Mouse (Mus musculus) heart, embryonic 10.5 days (tissue): ENCODE measurements around the gene Sema3c. TPM values are rescaled to one million over a fixed set of nuclear protein-coding genes. Genes with fewer than 3 reads are reported as not detected.

Experiments used
- DNase-seq: peaks from one replicate; pipeline ENCODE4 v3.0.0-alpha.2; 2017; ENCODE audit warnings: low spot score
- H3K27ac ChIP-seq: fragments of 300-500 bp; sonication (generic); 2 replicates; pipeline ENCODE4 v1.5.1; 2016; ENCODE audit warnings: mild to moderate bottlenecking
- H3K27me3 ChIP-seq: fragments of 300-500 bp; sonication (generic); 2 replicates; pipeline ENCODE4 v1.6.1; 2016; ENCODE audit warnings: mild to moderate bottlenecking; ENCODE audit not compliant: poor library complexity, insufficient read depth, severe bottlenecking
- H3K36me3 ChIP-seq: fragments of 300-500 bp; sonication (generic); 2 replicates; pipeline ENCODE4 v1.6.1; 2016; ENCODE audit warnings: mild to moderate bottlenecking, moderate library complexity
- H3K4me1 ChIP-seq: fragments of 300-500 bp; sonication (generic); 2 replicates; pipeline ENCODE4 v1.6.1; 2016; ENCODE audit warnings: mild to moderate bottlenecking
- H3K4me3 ChIP-seq: fragments of 300-500 bp; sonication (generic); 2 replicates; pipeline ENCODE4 v1.5.1; 2016; ENCODE audit warnings: mild to moderate bottlenecking, moderate library complexity
- H3K9me3 ChIP-seq: fragments of 300-500 bp; sonication (generic); 2 replicates; pipeline ENCODE4 v1.6.1; 2016; ENCODE audit warnings: mild to moderate bottlenecking, moderate library complexity
- WGBS: fragments of 180-500 bp; shearing (Covaris S2); methylation state at CpG from one replicate; pipeline ENCODE4 v1.1.7; 2016; 5-methylcytosine and 5-hydroxymethylcytosine counted together
- polyA plus RNA-seq: library from polyadenylated mRNA; unstranded; fragments of >200 nt; fragmentation: Nextera tagmentation; extraction: Ambion mirVana; gene quantifications from 2 replicates; pipeline ENCODE4 v1.2.1, GENCODE M21; 2016

Gene Sema3c
- polyA plus RNA-seq, 1 experiment from 2014 or later = 25.5 TPM

- DNase-seq = peak; percentile 76
- Histone ChIP-seq H3K27me3 (no peaks in the 10 kb centered on the region), H3K27ac (no peak overlapping the region; the same call in 1 of the 2 replicates), H3K4me3 (no peak overlapping the region), H3K9me3 (no peaks in the 10 kb centered on the region), H3K4me1 (peaks cover 11% of the 10 kb centered on the region; the same call in 1 of the 2 replicates), H3K36me3 (no peaks in the 10 kb centered on the region)
- 46% methylated on average over 2 of the region's 2 CpGs for WGBS
These were observed 10.3 kb downstream of the Sema3c start for GRCm38 (mm10) chr5:17584299-17584945.

- no peak for DNase-seq
- Histone ChIP-seq H3K4me3 (no peak overlapping the region), H3K36me3 (no peaks in the 10 kb centered on the region), H3K27me3 (no peaks in the 10 kb centered on the region), H3K27ac (no peak overlapping the region), H3K9me3 (no peaks in the 10 kb centered on the region), H3K4me1 (peaks cover 11% of the 10 kb centered on the region; the same call in 1 of the 2 replicates)
- 87% methylated on average over 2 of the region's 2 CpGs for WGBS
These were observed 12.6 kb downstream of the Sema3c start for GRCm38 (mm10) chr5:17586518-17587210.

GRCm38 (mm10) chr5:17591908-17592307 is 17.8 kb downstream of the Sema3c start:
- H3K27me3 ChIP-seq = no peaks in the 10 kb centered on the region
- no peaks in the 10 kb centered on the region for H3K4me1 ChIP-seq
- no peak overlapping the region for H3K27ac ChIP-seq
- no peak overlapping the region for H3K4me3 ChIP-seq
- no peaks in the 10 kb centered on the region for H3K36me3 ChIP-seq
- no peak for DNase-seq
- WGBS = 88% methylated on average over 3 of the region's 3 CpGs
- no peaks in the 10 kb centered on the region for H3K9me3 ChIP-seq

- no peak for DNase-seq
- H3K9me3 ChIP-seq = no peaks in the 10 kb centered on the region
- H3K4me1 ChIP-seq = no peaks in the 10 kb centered on the region
- H3K27ac ChIP-seq = no peak overlapping the region
- 76% methylated on average over 4 of the region's 4 CpGs for WGBS
- H3K4me3 ChIP-seq = no peak overlapping the region
- H3K27me3 ChIP-seq = no peaks in the 10 kb centered on the region
- H3K36me3 ChIP-seq = no peaks in the 10 kb centered on the region
These were observed 27.6 kb downstream of the Sema3c start for GRCm38 (mm10) chr5:17601700-17602099.

GRCm38 (mm10) chr5:17620619-17621018 is 46.5 kb downstream of the Sema3c start:
- Histone ChIP-seq H3K9me3 (no peaks in the 10 kb centered on the region), H3K36me3 (no peaks in the 10 kb centered on the region), H3K27me3 (no peaks in the 10 kb centered on the region), H3K4me3 (no peak overlapping the region), H3K4me1 (no peaks in the 10 kb centered on the region), H3K27ac (no peak overlapping the region)
- DNase-seq = no peak
- 78% methylated on average over 2 of the region's 2 CpGs for WGBS

GRCm38 (mm10) chr5:17622564-17622963 is 48.5 kb downstream of the Sema3c start:
- Histone ChIP-seq H3K9me3 (no peaks in the 10 kb centered on the region), H3K4me1 (no peaks in the 10 kb centered on the region), H3K27me3 (no peaks in the 10 kb centered on the region), H3K27ac (no peak overlapping the region), H3K4me3 (no peak overlapping the region), H3K36me3 (no peaks in the 10 kb centered on the region)
- no peak for DNase-seq
- WGBS = 78% methylated on average over 2 of the region's 2 CpGs

GRCm38 (mm10) chr5:17628606-17629005 is 54.5 kb downstream of the Sema3c start:
- Histone ChIP-seq H3K27me3 (no peaks in the 10 kb centered on the region), H3K4me3 (no peak overlapping the region), H3K9me3 (no peaks in the 10 kb centered on the region), H3K36me3 (no peaks in the 10 kb centered on the region), H3K4me1 (no peaks in the 10 kb centered on the region), H3K27ac (no peak overlapping the region)
- WGBS = 66% methylated on average over 1 of the region's 1 CpGs
- DNase-seq = no peak

GRCm38 (mm10) chr5:17629599-17629998 is 55.5 kb downstream of the Sema3c start:
- no peaks in the 10 kb centered on the region for H3K9me3 ChIP-seq
- no peaks in the 10 kb centered on the region for H3K4me1 ChIP-seq
- no peak overlapping the region for H3K4me3 ChIP-seq
- H3K36me3 ChIP-seq = no peaks in the 10 kb centered on the region
- no peak for DNase-seq
- no peaks in the 10 kb centered on the region for H3K27me3 ChIP-seq
- no peak overlapping the region for H3K27ac ChIP-seq
- WGBS = 58% methylated on average over 3 of the region's 3 CpGs

GRCm38 (mm10) chr5:17639519-17639918 is 65.4 kb downstream of the Sema3c start:
- DNase-seq = no peak
- Histone ChIP-seq H3K36me3 (no peaks in the 10 kb centered on the region), H3K27ac (no peak overlapping the region), H3K4me3 (no peak overlapping the region), H3K27me3 (no peaks in the 10 kb centered on the region), H3K9me3 (no peaks in the 10 kb centered on the region), H3K4me1 (no peaks in the 10 kb centered on the region)
- WGBS = 74% methylated on average over 3 of the region's 3 CpGs

- Histone ChIP-seq H3K36me3 (no peaks in the 10 kb centered on the region), H3K9me3 (no peaks in the 10 kb centered on the region), H3K4me1 (no peaks in the 10 kb centered on the region), H3K27me3 (no peaks in the 10 kb centered on the region), H3K4me3 (no peak overlapping the region), H3K27ac (no peak overlapping the region)
- 76% methylated on average over 7 of the region's 7 CpGs for WGBS
- DNase-seq = no peak
These were observed 73.7 kb downstream of the Sema3c start for GRCm38 (mm10) chr5:17647643-17648226.

- no peak overlapping the region for H3K4me3 ChIP-seq
- DNase-seq = no peak
- no peaks in the 10 kb centered on the region for H3K27me3 ChIP-seq
- H3K9me3 ChIP-seq = no peaks in the 10 kb centered on the region
- H3K36me3 ChIP-seq = no peaks in the 10 kb centered on the region
- no peaks in the 10 kb centered on the region for H3K4me1 ChIP-seq
- WGBS = 45% methylated on average over 1 of the region's 1 CpGs
- no peak overlapping the region for H3K27ac ChIP-seq
These were observed 74.9 kb downstream of the Sema3c start for GRCm38 (mm10) chr5:17648865-17649542.

GRCm38 (mm10) chr5:17661223-17661622 is 87.1 kb downstream of the Sema3c start:
- Histone ChIP-seq H3K27ac (no peak overlapping the region), H3K4me1 (no peaks in the 10 kb centered on the region), H3K9me3 (no peaks in the 10 kb centered on the region), H3K4me3 (no peak overlapping the region), H3K27me3 (no peaks in the 10 kb centered on the region), H3K36me3 (no peaks in the 10 kb centered on the region)
- no peak for DNase-seq
- 60% methylated on average over 3 of the region's 3 CpGs for WGBS

- no peak overlapping the region for H3K4me3 ChIP-seq
- H3K36me3 ChIP-seq = peaks cover 5% of the 10 kb centered on the region; the same call in 1 of the 2 replicates
- no peaks in the 10 kb centered on the region for H3K27me3 ChIP-seq
- H3K9me3 ChIP-seq = no peaks in the 10 kb centered on the region
- no peak overlapping the region for H3K27ac ChIP-seq
- H3K4me1 ChIP-seq = no peaks in the 10 kb centered on the region
- no peak for DNase-seq
These were observed 97.3 kb downstream of the Sema3c start for GRCm38 (mm10) chr5:17671356-17671755.
